Mouse (Mus musculus) right cerebral cortex, postnatal 25 days (tissue): ENCODE results near the gene Noxa1.

Source experiments
- DNase-seq: peaks from one replicate; pipeline ENCODE4 v3.0.0; 2022

Gene Noxa1

DNA sequence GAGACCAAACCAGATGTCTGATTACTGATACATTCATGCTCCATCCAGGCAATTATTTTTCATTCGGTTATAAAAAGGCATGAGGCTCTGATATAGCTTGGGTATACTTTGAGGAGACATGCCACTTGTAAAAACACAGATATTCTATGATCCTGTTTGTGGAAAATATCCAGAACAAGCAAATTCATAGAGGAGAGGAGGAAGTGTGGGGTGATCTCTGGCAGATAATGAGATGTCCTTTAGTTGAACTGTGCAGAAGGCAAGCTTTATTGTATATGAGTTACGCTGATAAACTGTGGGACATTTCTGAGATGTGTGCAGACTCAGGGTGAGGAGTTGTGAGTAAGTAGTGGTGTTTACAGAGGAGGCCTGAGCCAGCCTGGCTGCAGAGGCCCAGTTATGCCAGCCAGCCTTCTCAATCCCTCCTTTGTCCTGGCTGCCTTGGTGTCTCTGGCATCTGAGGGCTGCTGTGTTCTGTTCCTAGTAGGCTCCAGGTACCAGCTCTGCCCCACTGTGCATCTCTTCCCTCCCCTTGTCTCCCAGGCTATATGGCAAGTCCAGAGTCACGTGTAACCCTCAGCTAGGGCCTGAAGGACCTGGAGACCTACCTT, 3.2 kb upstream of the Noxa1 start:
- DNase-seq, result no peak

DNA sequence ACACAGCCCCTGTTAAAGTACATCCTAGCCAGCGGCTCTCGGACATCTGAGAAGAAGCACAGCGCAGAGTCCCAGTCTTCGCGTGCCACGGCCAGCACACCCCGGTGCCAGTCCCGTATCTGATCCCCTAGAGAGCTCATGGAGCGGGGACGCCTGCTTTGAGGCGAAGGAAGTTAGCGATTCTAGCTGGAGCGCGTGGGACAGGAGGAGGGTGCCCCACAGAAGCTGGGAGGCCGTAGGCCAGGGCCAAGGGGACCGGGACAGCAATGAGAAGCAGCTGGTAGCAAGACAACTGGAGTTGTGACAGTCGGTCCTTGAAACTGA, 202 bp downstream of the Noxa1 start:
- no peak for DNase-seq

DNA sequence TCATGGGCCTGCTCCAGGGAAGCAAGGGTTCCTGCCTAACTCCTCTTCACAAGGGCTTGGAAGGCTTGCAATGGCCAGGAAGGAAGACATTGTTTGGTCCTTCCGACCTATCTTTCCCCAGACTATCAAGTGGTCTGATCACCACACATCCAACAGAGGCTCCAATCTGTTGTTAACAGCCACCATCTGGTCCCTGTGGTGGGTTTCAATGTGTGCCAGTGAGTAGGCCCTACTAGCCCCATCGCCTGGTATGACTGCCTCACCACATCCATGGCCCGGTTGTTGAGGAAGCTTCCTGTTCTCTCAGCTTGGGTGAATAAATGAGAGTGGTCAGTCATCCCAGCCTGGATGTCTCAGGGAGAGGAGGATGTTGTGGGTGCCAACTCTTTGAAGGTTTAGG, 6.3 kb downstream of the Noxa1 start:
- no peak for DNase-seq

DNA sequence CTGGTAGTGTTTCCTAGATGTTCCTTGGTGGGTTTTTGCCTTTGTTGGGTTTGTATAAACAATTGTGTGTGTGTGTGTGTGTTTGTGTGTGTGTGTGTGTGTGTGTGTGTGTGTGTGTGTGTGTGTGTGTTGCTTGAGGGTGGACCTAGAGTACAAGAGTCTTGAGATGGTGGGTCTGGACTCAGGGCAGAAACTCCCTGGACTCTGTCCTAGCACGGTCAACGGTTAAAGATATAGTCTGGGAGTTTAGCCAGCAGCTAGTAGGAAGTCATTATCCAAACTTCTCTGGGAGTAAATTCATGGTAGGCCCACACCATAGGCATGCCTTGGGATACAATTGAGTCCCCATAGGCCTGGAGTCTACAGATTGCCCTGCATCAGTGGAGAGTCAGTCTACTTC, 7.1 kb downstream of the Noxa1 start:
- no peak for DNase-seq

DNA sequence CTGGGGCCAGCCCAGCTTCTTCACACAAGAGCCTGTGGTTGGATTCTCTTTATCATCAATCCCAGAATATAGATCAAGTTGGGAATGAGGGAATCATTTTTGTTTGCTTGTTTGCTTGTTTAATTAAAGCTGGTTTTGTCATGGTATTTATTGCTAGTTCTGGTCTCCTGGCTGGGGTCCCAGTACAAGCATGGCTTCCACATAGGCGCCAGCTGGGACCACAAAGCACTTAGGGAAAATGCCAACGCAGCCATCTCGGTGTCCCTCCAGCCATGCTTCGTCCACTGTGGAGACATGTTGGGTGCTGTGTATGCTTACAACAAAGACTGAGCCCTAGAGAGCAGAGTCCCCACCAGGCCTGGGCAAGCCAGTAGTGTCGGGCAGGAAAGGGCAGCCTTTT, 9.4 kb downstream of the Noxa1 start:
- DNase-seq, result no peak

DNA sequence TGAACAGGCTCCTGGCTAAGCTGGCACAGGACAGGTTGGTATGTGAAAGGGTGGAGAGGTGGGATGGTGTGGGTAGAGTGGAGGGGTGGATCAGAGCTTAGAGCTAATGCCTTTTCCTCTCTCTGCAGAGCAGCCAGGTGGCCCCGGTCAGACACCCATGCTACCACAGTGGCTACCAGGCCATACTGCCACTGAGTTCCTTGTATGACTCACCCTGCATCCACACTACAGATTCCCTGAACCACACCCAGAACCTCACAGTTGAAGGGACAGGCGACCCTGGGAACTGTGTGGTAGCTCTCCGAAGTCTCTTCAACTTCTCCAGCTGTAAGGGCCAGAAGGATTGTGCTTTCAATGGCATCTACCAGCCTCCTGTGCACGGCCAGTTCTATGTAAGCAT, 11.3 kb downstream of the Noxa1 start:
- no peak for DNase-seq

DNA sequence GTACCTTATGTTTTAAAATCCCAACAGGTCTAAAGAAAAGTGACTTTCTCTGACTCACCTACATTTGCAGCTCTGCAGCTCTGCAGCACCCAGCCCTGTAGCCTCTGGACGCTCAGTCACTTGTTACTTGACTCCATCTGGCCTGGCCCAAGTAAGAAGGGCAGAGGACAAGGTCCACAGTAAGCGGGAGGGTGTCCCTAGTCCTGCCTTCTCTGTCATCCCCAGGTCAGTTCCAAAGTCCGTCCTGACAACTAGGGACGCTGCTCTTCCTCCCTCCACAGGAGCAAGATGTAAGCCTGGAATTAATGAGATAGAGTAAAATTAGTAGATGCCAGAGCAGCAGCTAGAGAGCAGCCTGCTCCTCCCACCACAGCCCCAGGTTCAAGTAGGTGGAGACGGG, 14.9 kb downstream of the Noxa1 start, which contains the start of gene Entpd8:
Entpd8 (plus strand) TSS at position 229 of the 400 bp plus-strand sequence.
- DNase-seq, result no peak

DNA sequence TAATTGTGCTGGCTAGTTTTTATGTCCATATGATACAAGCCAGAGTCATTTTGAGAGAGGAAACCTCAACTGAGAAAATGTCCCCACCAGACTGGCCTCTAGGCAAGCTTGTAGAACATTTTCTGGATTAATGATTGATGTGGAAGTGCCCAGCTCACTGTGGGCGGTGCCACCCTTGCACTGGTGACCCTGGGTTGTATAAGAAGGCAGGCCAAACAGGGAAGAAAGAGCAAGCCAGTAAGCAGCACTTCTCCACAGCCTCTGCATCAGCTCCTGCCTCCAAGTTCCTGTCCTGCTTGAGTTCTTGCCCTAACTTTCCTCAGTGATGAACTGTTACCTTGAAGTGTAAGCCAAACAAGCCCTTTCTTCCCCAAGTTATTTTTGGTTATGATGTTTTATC, 16.0 kb downstream of the Noxa1 start:
- no peak for DNase-seq

DNA sequence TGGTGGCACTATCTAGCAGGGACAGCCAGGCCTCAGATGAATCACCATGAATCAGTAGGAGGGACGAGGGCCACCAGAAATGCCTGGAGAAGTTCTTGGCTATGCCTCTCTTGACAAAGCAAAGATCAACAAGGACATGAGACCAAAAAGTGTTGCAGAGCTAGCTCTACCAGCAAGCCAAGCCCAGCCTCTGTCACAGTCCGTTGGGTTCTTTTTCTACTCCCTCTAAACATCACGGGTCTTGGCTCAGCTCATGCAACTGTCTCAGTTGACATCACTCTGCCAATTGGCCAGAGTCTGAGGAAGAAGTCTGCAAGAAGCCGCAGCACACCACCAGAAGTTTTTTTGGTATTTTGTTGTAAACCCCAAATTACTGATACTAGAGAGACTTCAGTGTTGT, 19.4 kb downstream of the Noxa1 start:
- DNase-seq, result no peak

DNA sequence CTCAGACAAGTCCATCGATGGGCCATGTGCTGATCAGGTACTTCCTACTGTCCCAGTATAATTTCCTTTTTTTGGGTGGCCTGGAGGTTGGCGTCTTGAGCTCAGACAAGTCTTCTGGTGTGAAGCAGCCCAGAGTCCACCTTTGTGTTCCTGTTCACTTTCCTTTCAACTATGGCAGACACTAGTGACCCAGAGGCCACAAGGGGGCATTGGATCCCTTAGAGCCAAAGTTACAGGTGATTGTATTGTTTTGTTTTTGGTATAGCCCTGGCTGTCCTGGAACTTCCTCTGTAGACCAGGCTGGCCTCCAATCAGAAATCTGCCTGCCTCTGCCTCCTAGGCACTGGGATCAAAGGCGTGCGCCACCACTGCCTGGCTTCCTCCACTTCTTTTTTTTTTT, 22.6 kb downstream of the Noxa1 start:
- no peak for DNase-seq

DNA sequence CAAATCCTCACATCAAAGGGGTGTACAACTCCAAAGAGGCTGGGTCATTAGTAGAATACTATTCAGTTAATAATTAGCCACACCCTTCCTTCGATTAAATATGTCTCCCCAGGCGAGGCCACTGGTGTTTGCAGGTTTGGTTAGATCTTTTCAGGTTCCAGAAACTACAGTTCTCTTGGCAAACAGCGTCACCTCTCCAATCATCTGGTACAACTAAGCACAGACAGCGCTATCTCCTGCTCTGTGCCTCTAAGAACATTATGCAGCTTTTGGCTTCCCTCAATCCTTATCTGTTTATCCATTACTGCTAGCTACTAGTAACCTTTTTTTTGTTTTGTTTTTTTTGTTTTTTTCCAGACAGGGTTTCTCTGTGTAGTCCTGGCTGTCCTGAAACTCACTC, 25.4 kb downstream of the Noxa1 start:
- no peak for DNase-seq

DNA sequence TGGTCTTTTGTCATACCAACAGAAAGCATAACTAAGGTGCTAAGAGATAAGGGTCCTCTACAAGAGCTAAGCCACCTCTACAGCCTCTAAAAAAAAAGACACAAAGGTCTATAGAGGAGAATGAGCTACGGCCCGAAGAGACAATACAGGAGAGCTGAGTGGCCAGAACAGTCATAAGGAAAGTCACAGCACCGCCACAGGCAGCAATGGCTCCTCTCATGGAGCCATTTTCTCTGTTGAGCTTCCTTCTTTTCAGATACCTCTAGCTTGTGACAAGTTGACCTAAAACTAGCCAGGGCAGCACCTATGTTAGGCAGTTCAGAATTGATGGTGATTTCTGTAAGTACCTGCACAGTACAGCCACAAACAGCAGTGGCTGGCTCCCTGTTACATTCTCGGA, 28.4 kb downstream of the Noxa1 start:
- no peak for DNase-seq

DNA sequence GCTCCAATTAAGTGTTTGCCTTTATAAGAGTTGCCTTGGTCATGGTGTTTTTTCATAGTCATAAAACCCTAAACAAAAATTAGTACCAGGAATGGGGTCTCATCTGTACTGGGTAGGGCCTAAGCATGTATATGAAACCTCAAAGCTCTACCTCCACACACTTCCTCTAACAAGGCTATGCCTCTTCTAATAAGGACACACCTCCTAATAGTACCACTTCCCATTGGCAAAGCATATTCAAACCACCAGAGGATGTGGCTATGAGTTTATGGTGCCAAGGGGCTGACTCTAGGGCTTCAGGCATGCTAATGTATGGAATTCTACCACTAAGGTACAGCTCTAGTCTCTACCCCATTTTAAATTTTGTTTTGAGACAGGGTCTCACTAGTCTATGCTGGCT, 29.4 kb downstream of the Noxa1 start:
- no peak for DNase-seq

DNA sequence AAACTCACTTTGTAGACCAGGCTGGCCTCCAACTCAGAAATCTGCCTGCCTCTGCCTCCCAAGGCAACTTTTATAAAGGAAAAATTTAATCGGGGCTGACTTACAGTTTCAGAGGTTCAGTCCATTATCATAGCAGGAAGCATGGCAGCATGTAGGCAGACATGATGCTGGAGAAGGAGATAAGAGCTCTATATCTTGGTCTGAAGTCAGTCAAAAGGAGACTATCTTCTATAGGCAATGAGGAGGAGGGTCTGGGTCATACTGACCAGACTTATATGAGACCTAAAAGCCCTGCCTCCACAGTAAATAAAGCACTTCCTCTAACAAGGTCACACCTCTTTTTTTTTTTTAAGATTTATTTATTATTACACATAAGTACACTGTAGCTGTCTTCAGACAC, 30.7 kb downstream of the Noxa1 start:
- no peak for DNase-seq

DNA sequence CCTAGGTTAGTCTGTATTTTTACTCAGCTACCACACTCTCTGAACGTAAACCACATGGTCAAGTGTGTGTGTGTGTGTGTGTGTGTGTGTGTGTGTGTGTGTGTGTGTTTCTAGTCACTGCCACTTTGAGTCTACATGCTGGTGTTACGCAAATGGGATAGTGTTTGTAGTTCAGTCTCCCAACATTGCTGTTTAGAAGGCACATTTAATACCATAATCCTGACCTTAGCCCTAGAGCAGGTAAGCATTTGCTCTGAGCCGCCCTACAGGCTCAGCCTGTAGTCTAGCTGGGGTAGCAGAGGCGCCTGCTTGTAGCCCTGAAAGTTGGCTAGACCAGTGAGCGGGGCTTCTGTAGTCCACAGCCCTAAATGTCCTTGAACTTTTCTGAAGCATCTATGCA, 31.4 kb downstream of the Noxa1 start:
- DNase-seq, result no peak

DNA sequence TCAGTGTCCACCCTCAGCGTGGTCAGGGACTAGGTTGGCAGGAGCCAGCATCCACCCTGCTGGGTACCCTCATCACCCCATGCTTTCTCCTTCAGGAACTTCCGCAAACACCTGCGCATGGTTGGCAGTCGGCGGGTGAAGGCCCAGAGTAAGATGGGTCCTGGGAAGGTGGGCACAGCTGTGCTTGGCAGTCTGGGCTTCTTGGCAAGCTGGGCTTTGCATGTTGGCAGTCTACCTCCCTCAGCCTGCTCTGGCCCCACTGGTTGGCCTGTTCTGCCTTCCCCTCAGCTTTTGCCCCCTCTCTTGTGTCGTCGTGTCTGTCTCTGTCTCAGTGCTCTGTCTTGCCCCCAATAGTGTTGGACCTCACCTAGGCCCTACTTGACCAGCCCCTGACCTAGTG, 36.0 kb downstream of the Noxa1 start:
- no peak for DNase-seq

DNA sequence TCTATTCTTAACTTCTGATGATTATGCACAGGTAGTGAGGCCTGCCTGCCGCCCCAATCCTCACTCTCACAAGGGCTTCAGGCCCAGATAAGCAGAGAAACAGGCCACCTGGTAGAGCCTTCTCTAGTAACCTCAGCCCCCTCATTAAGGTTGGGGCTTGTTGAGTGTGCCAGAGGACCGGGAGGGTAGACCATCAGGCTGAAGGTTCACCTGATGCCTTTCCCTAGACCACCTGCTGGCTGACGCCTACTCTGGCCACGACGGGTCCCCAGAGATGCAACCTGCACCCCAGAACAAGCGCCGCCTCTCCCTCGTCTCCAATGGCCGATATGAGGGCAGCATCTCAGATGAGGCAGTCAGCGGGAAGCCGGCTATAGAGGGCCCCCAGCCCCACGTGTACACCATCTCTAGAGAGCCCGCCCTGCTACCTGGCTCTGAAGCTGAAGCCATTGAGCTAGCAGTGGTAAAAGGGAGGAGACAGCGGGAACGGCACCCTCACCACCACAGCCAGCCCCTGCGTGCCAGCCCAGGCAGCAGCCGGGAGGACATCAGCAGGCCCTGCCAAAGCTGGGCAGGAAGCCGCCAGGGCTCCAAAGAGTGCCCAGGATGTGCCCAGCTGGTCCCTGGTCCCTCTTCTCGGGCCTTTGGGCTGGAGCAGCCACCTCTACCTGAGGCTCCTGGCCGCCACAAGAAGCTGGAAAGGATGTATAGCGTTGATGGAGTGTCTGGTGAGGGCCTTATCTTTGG, 39.4 kb downstream of the Noxa1 start:
- peak; percentile 36 for DNase-seq

DNA sequence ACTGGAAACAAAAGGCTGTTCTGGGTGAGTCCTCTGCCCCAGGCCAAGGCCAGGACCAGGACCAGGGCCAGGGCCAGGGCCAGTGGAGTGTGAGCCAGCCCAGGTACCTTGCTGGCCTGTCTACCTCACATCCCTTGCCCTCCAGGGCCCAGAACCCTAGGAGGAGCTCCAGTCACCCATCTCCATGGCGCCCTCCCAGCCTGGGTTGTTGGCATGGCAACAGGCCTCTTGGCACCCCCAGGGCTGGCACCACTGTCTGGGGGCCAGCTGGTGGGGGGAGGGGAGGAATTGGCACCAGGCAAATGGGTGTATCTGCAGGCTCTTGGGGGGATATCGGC, 39.9 kb downstream of the Noxa1 start:
- peak; percentile 76 for DNase-seq

DNA sequence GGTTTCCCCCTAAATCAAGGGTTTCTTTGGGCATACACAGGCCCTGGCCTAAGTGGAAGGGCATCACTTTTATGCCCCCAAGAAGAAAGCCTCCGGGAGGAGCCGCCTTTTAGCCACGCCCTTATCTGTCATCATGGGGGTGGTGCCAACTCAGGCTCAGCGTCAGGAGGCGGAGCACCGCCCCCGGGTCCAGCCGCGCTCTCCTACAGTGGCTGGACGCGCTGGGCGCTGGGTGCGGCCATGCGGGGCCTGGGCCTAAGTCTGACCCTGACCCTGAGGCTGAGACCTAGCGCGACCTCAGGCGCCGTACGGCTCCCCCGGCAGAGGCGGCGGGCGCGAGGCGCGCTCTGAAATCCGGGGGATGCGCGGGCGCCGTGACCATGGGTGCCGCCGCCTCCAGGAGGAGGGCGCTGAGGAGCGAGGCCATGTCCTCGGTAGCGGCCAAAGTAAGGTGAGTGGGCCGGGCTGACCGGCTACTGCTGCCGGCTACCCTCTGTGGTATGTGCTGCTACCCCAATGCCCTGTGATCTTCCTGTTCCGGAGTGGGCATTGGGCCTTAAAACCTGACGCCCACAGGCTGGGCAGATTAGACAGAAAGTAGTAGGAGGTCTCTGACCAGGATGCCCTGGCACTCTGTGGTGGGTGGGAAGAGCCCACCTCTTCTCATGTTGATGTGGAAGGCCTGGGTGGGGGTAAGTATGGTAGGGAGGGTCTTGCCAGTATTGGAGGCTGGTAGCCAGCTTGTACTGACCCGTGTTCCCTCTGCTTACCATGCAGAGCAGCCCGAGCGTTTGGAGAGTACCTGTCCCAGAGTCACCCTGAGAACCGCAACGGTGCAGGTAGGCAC, 40.5 kb downstream of the Noxa1 start, which contains the start of gene Nsmf:
Nsmf (plus strand) TSS at position 135 of the 847 bp plus-strand sequence.
- DNase-seq, result peak; percentile 90

DNA sequence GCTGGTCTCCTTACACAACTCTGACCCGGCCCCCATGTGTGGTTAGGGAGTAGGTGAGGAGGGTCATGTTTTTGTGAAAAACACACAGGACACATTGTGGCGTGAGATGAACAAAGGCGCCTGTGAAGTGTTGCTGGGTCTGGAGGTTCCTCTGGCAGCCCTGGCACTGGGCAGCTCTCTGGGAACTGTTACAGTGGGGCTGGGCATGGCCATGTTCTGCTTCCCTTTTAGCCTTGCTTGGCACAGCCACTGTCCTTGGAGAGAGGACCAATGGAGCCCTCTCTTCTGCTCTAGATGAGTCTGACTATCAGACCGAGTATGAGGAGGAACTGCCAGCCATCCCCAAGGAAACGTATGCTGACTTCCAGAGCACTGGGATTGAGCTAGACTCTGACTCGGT, 41.8 kb downstream of the Noxa1 start:
- DNase-seq, result no peak

DNA sequence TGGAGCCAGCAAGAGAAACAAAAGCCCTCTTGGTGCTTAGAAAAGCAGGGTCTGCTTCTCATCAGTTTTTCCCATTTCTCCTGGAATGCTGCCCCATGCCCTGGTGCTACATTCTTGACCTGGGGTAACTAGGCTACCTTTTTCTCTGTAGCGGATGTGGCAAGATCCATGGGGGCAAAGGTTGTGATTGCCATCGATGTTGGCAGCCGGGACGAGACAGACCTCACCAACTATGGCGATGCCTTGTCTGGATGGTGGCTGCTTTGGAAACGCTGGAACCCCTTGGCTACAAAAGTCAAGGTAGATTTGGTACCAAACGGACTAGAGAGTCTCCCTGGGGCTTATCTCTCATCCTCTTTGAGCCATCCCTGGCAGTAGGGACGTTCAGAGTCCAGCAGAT, 43.5 kb downstream of the Noxa1 start:
- DNase-seq, result no peak

DNA sequence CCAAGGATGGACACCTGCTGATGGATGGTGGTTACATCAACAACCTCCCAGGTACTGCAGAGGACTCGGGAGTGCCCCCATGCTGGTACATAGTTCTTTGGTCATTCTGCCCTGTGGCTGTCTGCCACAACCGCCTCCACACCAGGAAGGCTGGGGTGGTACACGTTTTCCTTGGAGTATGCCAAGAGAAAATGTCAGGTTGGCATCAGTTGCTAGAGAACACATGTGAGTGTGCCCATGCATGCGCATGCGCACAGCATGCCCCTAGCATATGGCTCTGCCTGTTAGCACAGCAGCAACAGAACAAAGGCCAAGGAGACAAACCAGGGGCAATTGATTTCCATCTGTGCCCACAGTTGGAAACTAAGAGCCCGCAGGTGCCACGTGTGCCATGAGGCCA, 44.0 kb downstream of the Noxa1 start:
- peak; percentile 54 for DNase-seq

DNA sequence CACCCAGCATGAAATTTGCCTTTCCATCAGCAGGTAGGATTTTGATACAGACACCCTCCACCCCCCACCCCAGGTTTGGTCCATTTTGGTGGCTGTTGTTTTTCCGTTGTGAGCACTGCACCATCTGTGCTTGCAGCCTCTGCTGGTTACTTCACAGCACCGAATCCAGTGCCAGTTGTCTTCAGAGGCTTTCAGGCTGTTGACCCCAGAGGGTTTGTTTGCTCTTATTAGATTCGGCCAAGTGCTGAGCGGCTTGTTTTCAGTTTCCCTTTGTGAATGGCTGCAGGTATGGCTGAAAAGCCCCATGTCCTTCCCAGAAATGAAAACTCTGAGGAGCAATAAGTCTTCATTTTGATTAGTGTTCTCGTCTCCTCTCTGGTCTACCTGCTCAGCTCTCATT, 54.9 kb downstream of the Noxa1 start:
- DNase-seq, result no peak
